Mouse (Mus musculus) olfactory bulb, adult 2 months (tissue): ENCODE measurements around the gene Vgll4.

Experiments
- CTCF ChIP-seq: fragments of 200-500 bp; IDR thresholded peaks from 2 replicates; pipeline ENCODE4 v1.5.1; 2012; ENCODE audit warnings: low read depth, mild to moderate bottlenecking, low read length, moderate library complexity; ENCODE audit not compliant: insufficient read depth
- POLR2A ChIP-seq: fragments of 200-500 bp; IDR thresholded peaks from 2 replicates; pipeline ENCODE4 v1.6.1; 2012; ENCODE audit warnings: mild to moderate bottlenecking, low read depth, low read length, moderate library complexity; ENCODE audit not compliant: insufficient read depth

- TF ChIP-seq POLR2A (no peak), CTCF (no peak)
Measured at GRCm38 (mm10) chr6:114814199-114814881, 155.5 kb downstream of the Vgll4 start.
